Mouse (Mus musculus) MEL-GATA-1-ER (cell line): ENCODE results near the gene Slamf1.

Source experiments
- DNase-seq: peaks from one replicate; pipeline ENCODE4 v3.0.0-alpha.2; 2012; ENCODE audit warnings: low read depth; ENCODE audit errors: extremely low read depth

Gene Slamf1

DNA sequence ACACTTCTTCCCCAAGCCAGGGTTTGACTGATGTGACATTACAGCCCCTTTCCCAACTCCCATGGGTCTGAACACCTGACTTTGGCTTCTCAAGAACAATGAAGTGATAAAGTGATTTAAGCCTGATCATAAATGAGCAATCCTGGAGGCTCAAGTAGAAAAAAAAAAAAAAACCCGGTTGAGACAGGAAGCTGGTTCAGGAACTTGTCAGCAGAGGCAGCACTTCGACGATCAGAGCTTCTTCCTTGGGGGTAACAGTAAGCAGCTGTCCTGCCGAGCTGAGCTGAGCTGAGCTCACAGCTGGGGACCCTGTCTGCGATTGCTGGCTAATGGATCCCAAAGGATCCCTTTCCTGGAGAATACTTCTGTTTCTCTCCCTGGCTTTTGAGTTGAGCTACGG is at the start of gene Slamf1:
TSS of gene Slamf1 (plus strand) at position 230 of the 400 bp plus-strand sequence.
- DNase-seq, result no peak

DNA sequence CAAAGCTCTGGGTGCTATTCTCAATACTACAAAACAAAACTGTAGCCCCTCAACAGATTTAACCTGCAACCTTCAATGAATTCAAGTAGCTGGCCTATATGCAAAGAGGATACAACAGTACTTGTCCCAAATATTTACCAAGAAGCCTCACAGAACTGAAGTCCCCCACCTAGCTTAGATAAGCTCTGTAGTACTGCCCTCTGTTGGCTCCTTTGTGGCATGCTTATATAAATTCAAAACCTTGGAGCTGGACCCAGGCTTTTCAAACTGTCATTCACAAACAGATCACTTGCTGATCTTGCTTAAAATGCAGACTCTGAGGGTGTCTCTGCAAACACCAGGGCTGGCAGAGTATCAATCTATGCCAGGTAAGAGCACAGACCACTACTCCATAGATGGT is 35.7 kb upstream of the Slamf1 start:
- DNase-seq, result no peak

- no peak for DNase-seq
Measured at GRCm38 (mm10) chr1:171734898-171735297, 32.0 kb upstream of the Slamf1 start.

DNA sequence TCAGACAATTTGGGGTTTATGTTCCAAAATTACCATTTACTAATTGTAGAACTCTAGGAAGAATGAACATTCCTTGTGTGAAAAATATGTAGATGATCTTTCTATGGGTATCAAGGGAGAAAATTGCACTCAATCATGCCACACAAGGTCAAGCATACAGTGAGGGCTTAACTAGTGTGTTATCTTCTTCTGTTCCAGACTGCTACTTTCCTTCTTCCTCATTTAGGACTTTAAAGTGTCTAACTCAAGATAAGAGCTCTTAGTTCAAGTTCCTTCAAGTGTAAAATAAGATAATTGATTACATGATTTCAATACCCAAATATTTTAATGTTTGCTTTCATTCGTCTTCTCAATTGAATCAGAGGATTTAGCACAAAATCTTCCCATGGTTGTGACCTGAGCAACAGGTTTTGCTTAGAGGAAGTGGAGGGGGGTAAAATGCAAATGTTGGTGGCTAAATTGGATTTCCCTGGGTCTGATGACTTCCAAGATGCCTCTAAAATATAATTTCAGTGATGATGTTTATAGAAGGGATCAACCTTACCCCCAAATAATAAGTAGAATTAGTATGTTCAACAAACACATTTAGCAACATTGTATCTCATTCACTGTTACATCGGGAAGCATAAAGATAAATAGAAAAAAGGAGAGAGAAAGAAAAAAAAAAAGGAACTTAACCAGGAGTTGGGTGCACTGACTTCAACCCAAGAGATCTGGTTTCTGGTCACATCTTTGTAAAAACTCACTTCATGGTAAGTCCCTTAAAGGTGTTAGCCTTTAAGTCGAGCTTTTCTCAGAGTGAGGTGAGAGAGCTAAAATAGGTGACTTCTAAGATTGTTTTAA is 18.6 kb upstream of the Slamf1 start:
- DNase-seq, result peak; percentile 69

DNA sequence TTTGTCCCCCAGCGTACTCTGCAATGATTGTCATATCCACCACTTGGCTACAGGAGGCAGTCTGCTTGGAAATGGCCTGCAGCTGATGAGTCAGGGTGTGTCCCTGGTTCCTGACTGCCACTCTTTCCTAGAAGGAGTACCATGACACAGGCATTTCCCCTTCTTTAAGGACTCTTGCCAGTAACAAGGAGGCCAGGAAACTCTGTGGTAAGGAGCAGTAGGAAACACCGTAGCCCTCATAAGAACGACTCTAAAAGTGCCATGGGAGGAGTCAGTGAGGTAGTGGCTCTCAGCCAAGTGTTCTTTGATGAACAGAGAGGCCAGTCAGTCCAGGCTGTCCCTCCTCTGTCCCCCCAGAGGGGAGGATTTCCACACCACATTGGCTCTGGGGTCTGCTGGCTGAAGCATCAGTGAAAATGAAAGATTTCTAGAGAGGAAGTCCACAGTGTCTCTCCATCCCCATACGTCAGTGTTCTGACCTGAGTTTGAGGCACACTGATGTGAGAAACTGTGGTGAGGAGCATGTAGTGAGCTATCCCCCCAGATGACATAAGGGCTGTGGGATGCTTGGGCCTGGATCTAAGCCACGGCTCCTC is 5.0 kb upstream of the Slamf1 start:
- no peak for DNase-seq

DNA sequence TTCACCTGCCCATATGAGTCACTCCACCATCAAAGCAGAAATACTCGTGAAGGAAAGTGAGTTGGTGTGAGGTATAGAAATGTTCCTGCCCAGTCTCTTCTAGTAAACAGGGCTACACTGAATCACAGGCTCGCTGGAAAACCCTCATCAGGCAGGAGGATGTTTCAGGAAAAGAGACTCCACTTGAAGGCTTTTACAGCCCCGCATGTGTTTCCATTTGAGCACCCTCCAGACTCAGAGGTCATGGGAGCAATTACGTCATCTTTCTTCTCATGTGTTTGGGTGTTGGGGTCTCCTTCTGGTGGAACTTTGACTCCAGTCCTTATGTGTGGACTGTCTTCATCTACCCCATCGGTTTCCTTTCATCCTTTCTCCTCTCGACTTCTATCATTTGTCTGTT is 4.1 kb downstream of the Slamf1 start:
- DNase-seq, result no peak

GRCm38 (mm10) chr1:171772121-171772735 is 5.3 kb downstream of the Slamf1 start:
- no peak for DNase-seq

- DNase-seq, result peak; percentile 85
Measured at GRCm38 (mm10) chr1:171773232-171773989, 6.5 kb downstream of the Slamf1 start.

GRCm38 (mm10) chr1:171774266-171774665 is 7.3 kb downstream of the Slamf1 start:
- DNase-seq, result no peak

DNA sequence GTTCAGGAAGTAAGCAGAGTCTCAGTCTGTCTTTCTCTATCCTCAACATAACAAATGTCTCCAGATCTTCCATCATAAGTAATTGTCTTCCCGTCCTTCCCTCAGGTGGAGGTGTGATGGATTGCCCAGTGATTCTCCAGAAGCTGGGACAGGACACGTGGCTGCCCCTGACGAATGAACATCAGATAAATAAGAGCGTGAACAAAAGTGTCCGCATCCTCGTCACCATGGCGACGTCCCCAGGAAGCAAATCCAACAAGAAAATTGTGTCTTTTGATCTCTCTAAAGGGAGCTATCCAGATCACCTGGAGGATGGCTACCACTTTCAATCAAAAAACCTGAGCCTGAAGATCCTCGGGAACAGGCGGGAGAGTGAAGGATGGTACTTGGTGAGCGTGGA is 7.8 kb downstream of the Slamf1 start:
- no peak for DNase-seq

GRCm38 (mm10) chr1:171775781-171776180 is 8.9 kb downstream of the Slamf1 start:
- no peak for DNase-seq

- no peak for DNase-seq
Measured at GRCm38 (mm10) chr1:171777026-171777425, 10.1 kb downstream of the Slamf1 start.

DNA sequence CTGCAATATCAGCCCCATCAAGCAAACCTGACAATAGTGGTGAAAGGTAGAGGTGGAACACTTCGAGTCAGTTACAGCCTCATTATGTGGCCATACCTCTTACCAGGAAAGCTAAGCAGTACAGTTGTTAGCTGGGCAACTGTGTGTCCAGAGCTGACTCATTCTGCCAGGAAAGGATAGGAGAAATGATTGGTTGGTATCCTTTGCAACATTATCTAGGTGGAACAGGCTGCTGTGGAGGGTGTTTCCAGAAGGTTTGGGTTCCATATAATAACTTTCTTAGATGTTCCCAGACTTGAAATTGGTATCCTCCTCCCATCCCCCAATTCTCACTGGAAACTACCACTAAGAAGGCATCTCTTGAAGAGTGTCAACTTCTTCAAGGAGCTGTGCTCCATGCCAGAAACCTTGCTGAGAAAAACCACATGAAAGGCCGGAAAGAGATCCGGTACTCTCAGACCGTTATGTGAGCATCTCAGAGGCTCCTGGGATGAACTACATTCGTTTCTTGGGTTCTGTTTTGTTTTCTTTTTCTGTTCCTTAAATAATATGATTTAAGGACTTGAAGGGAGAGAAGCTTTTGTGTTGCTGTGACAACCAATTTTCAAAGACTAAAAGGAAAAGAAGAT is 15.5 kb downstream of the Slamf1 start:
- peak; percentile 64 for DNase-seq

DNA sequence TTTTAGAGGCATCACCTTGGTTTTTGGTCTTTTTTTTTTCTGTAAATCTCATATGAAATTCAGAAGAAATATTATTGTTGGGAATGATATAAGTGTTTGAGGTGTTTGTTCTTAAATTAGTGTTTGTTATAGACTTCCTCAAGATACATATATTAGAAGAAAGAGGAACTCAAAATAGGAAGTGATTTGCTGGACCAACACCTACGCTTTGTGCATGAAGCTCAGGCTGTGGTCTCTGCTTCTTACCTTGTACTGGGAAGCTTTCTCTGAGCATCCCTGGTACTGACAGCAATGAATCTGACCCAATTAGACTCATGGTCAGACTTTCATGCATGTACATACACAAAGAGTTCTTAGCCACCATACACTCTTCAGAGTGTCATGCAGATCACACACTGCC is 18.9 kb downstream of the Slamf1 start:
- DNase-seq, result no peak

- no peak for DNase-seq
Measured at GRCm38 (mm10) chr1:171787281-171788015, 20.5 kb downstream of the Slamf1 start.

GRCm38 (mm10) chr1:171788461-171789283 is 21.7 kb downstream of the Slamf1 start:
- peak; percentile 71 for DNase-seq

- DNase-seq, result no peak
Measured at GRCm38 (mm10) chr1:171789407-171789806, 22.5 kb downstream of the Slamf1 start.

GRCm38 (mm10) chr1:171791491-171791890 is 24.6 kb downstream of the Slamf1 start:
- no peak for DNase-seq

GRCm38 (mm10) chr1:171796185-171796584 is 29.3 kb downstream of the Slamf1 start:
- DNase-seq, result no peak

DNA sequence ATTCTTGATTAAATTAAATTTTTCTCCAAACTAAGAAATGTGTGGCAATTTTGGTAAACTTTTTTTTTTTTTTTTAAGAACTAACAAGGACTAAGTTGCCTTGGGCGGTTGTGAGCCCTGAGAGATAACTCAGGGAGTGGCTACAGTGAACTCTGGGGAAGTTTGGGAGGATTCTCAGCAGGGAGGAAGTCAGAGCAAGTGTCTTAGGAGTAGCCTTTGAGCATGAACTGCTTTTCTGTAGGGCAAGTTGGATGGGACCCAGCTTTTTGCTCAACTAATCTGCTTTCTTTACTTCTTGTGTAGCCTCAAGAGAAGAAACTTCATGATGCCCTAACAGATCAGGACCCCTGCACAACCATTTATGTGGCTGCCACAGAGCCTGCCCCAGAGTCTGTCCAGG is 30.9 kb downstream of the Slamf1 start:
- peak; percentile 76 for DNase-seq
